Mouse (Mus musculus) macrophage (primary cell): ENCODE measurements around the gene Xbp1. TPM values are rescaled to one million over a fixed set of nuclear protein-coding genes. Genes with fewer than 3 reads are reported as not detected.
"Not testable (repeated sequence)": the region's sequence is repeated elsewhere in the genome, so short reads cannot be mapped to it uniquely, and the experiment has no call there.

ENCODE experiments used
- H3K27ac ChIP-seq: fragments of 350-480 bp; formaldehyde crosslinking; 2 replicates; pipeline ENCODE4 v1.9.0; 2021
- H3K36me3 ChIP-seq: fragments of 350-480 bp; formaldehyde crosslinking; 2 replicates; pipeline ENCODE4 v1.9.0; 2021; ENCODE audit errors: inconsistent target
- H3K4me3 ChIP-seq: fragments of 350-480 bp; formaldehyde crosslinking; 2 replicates; pipeline ENCODE4 v1.9.0; 2021; ENCODE audit errors: inconsistent target
- H3K79me2 ChIP-seq: fragments of 350-480 bp; formaldehyde crosslinking; 2 replicates; pipeline ENCODE4 v1.9.0; 2021; ENCODE audit errors: inconsistent target
- WGBS: methylation state at CpG from one replicate; pipeline ENCODE4 v1.1.7; 2026; ENCODE audit warnings: inconsistent platforms; ENCODE audit not compliant: missing documents; 5-methylcytosine and 5-hydroxymethylcytosine counted together
- polyA plus RNA-seq: library from polyadenylated mRNA; stranded (reverse); fragments of 250-400 nt; gene quantifications from 3 replicates; pipeline ENCODE4 v1.2.4, GENCODE M21; 2018; ENCODE audit warnings: inconsistent platforms

The Xbp1 gene
- polyA plus RNA-seq, 1 experiment from 2014 or later, result 86.5 TPM

GRCm38 (mm10) chr11:5496559-5497248, 23.8 kb upstream of the Xbp1 start:
- no peak overlapping the region for H3K27ac ChIP-seq
- H3K36me3 ChIP-seq, result no peaks in the 10 kb centered on the region
- H3K4me3 ChIP-seq, result no peak overlapping the region
- H3K79me2 ChIP-seq, result no peaks in the 10 kb centered on the region
- WGBS, result 96% methylated on average over 13 of the region's 13 CpGs

- H3K36me3 ChIP-seq, result no peaks in the 10 kb centered on the region
- no peak overlapping the region for H3K4me3 ChIP-seq
- 95% methylated on average over 9 of the region's 9 CpGs for WGBS
- H3K27ac ChIP-seq, result no peak overlapping the region
- H3K79me2 ChIP-seq, result no peaks in the 10 kb centered on the region
These were observed 22.0 kb upstream of the Xbp1 start for GRCm38 (mm10) chr11:5498422-5498821.

GRCm38 (mm10) chr11:5498931-5499661, 21.4 kb upstream of the Xbp1 start:
- WGBS, result 75% methylated on average over 13 of the region's 13 CpGs
- H3K36me3 ChIP-seq, result no peaks in the 10 kb centered on the region
- no peaks in the 10 kb centered on the region for H3K79me2 ChIP-seq
- no peak overlapping the region for H3K27ac ChIP-seq
- no peak overlapping the region for H3K4me3 ChIP-seq

- Histone ChIP-seq H3K79me2 (no peaks in the 10 kb centered on the region), H3K27ac (no peak overlapping the region), H3K36me3 (no peaks in the 10 kb centered on the region), H3K4me3 (no peak overlapping the region)
- 66% methylated on average over 11 of the region's 11 CpGs for WGBS
These were observed 20.4 kb upstream of the Xbp1 start for GRCm38 (mm10) chr11:5499961-5500644.

GRCm38 (mm10) chr11:5500903-5501741, 19.3 kb upstream of the Xbp1 start:
- H3K79me2 ChIP-seq, result no peaks in the 10 kb centered on the region
- H3K27ac ChIP-seq, result no peak overlapping the region
- 72% methylated on average over 11 of the region's 13 CpGs for WGBS
- no peaks in the 10 kb centered on the region for H3K36me3 ChIP-seq
- H3K4me3 ChIP-seq, result no peak overlapping the region

- H3K79me2 ChIP-seq, result no peaks in the 10 kb centered on the region
- H3K27ac ChIP-seq, result no peak overlapping the region
- H3K36me3 ChIP-seq, result no peaks in the 10 kb centered on the region
- 37% methylated on average over 10 of the region's 10 CpGs for WGBS
- no peak overlapping the region for H3K4me3 ChIP-seq
These were observed 18.0 kb upstream of the Xbp1 start for GRCm38 (mm10) chr11:5502351-5503051.

GRCm38 (mm10) chr11:5505856-5506575, 14.4 kb upstream of the Xbp1 start:
- H3K4me3 ChIP-seq, result peak overlapping the region; percentile 14; the same call in 1 of the 2 replicates
- peak overlapping the region; percentile 45 for H3K27ac ChIP-seq
- H3K36me3 ChIP-seq, result no peaks in the 10 kb centered on the region
- no peaks in the 10 kb centered on the region for H3K79me2 ChIP-seq
- WGBS, result 12% methylated on average over 18 of the region's 18 CpGs

GRCm38 (mm10) chr11:5509215-5510098, 11.0 kb upstream of the Xbp1 start:
- Histone ChIP-seq H3K4me3 (no peak overlapping the region), H3K27ac (no peak overlapping the region), H3K36me3 (no peaks in the 10 kb centered on the region), H3K79me2 (no peaks in the 10 kb centered on the region)
- 38% methylated on average over 5 of the region's 8 CpGs for WGBS

- no peak overlapping the region for H3K4me3 ChIP-seq
- WGBS, result 85% methylated on average over 5 of the region's 5 CpGs
- no peaks in the 10 kb centered on the region for H3K79me2 ChIP-seq
- H3K27ac ChIP-seq, result no peak overlapping the region
- no peaks in the 10 kb centered on the region for H3K36me3 ChIP-seq
These were observed 10.4 kb upstream of the Xbp1 start for GRCm38 (mm10) chr11:5510099-5510391.

- no CpG with 5 or more reads among the region's 2 CpGs for WGBS
- H3K4me3 ChIP-seq, H3K79me2 ChIP-seq, H3K27ac ChIP-seq, H3K36me3 ChIP-seq: not testable (repeated sequence)
These were observed 9.8 kb upstream of the Xbp1 start for GRCm38 (mm10) chr11:5510686-5511085.

- 5% methylated on average over 12 of the region's 12 CpGs for WGBS
- Histone ChIP-seq H3K36me3 (no peaks in the 10 kb centered on the region), H3K79me2 (no peaks in the 10 kb centered on the region), H3K27ac (peak overlapping the region; percentile 81), H3K4me3 (no peak overlapping the region)
These were observed 8.2 kb upstream of the Xbp1 start for GRCm38 (mm10) chr11:5512099-5512725.

- H3K27ac ChIP-seq, result peak overlapping the region; percentile 81
- 82% methylated on average over 8 of the region's 8 CpGs for WGBS
- no peaks in the 10 kb centered on the region for H3K79me2 ChIP-seq
- H3K4me3 ChIP-seq, result no peak overlapping the region
- H3K36me3 ChIP-seq, result no peaks in the 10 kb centered on the region
These were observed 7.5 kb upstream of the Xbp1 start for GRCm38 (mm10) chr11:5512961-5513360.
